Mouse (Mus musculus) small intestine, adult 2 months (tissue): ENCODE data around the gene Sema6c. TPM values are rescaled to one million over a fixed set of nuclear protein-coding genes. Genes with fewer than 3 reads are reported as not detected.

Experiments
- H3K27ac ChIP-seq: fragments of 200-500 bp; 2 replicates; pipeline ENCODE4 v1.5.1; 2012; ENCODE audit warnings: low read depth, low read length, control low read depth, inconsistent platforms; ENCODE audit not compliant: insufficient read depth
- H3K27me3 ChIP-seq: fragments of 200-500 bp; 2 replicates; pipeline ENCODE4 v1.6.1; 2012; ENCODE audit warnings: mild to moderate bottlenecking, moderate library complexity, low read length, inconsistent platforms; ENCODE audit not compliant: control insufficient read depth, insufficient read depth
- H3K36me3 ChIP-seq: fragments of 200-500 bp; 2 replicates; pipeline ENCODE4 v1.6.1; 2012; ENCODE audit warnings: mild to moderate bottlenecking, low read length, control low read depth, inconsistent platforms; ENCODE audit not compliant: control insufficient read depth, insufficient read depth
- H3K4me1 ChIP-seq: fragments of 200-500 bp; 2 replicates; pipeline ENCODE4 v1.6.1; 2012; ENCODE audit warnings: low read length, inconsistent platforms, mixed read lengths; ENCODE audit not compliant: control insufficient read depth, insufficient read depth, insufficient read length
- H3K4me3 ChIP-seq: fragments of 200-500 bp; 2 replicates; pipeline ENCODE4 v1.5.1; 2012; ENCODE audit warnings: low read depth, mild to moderate bottlenecking, control low read depth, inconsistent platforms, low read length, moderate library complexity
- CTCF ChIP-seq: fragments of 200-500 bp; IDR thresholded peaks from 2 replicates; pipeline ENCODE4 v1.5.1; 2012; ENCODE audit warnings: low read depth, mild to moderate bottlenecking, control low read depth, inconsistent platforms, low read length, moderate library complexity, mixed read lengths; ENCODE audit not compliant: insufficient replicate concordance, insufficient read length; ENCODE audit errors: extremely low read depth
- POLR2A ChIP-seq: fragments of 200-500 bp; IDR thresholded peaks from 2 replicates; pipeline ENCODE4 v1.6.1; 2012; ENCODE audit warnings: low read depth, mild to moderate bottlenecking, control low read depth, inconsistent platforms, low read length, moderate library complexity
- WGBS: fragments of 180-500 bp; shearing (Covaris S2); methylation state at CpG from one replicate; pipeline ENCODE4 v1.1.7; 2018; 5-methylcytosine and 5-hydroxymethylcytosine counted together
- polyA plus RNA-seq: library from polyadenylated mRNA; depleted of rRNA; stranded (reverse); fragments of >200 nt; gene quantifications from 2 replicates; pipeline ENCODE4 v1.2.3, GENCODE M21; 2012

Sema6c gene
- polyA plus RNA-seq, 1 experiment, result 4.6 TPM

GRCm38 (mm10) chr3:95141952-95142616 is 18.2 kb upstream of the Sema6c start, which contains the start of gene Tnfaip8l2:
Gene Tnfaip8l2 (minus strand): TSS chr3:95142360.
- Histone ChIP-seq H3K4me3 (peak within 1 kb of the TSS; percentile 50), H3K27ac (peak within 1 kb of the TSS; percentile 74), H3K4me1 (peaks cover 4% of the 10 kb centered on the region), H3K27me3 (no peaks in the 10 kb centered on the region), H3K36me3 (peaks cover 17% of the 10 kb centered on the region)
- WGBS, result 65% methylated on average over 10 of the region's 10 CpGs
- peak; percentile 58; the same call in 1 of the 2 replicates for TF ChIP-seq POLR2A
- TF ChIP-seq CTCF, result no peak

GRCm38 (mm10) chr3:95142617-95143011 is 17.6 kb upstream of the Sema6c start:
- Histone ChIP-seq H3K27me3 (no peaks in the 10 kb centered on the region), H3K4me3 (no peak overlapping the region), H3K36me3 (peaks cover 17% of the 10 kb centered on the region), H3K4me1 (peaks cover 4% of the 10 kb centered on the region), H3K27ac (peak overlapping the region; percentile 74)
- 7% methylated on average over 5 of the region's 5 CpGs for WGBS
- TF ChIP-seq CTCF, result peak; percentile 92; the same call in 1 of the 2 replicates
- TF ChIP-seq POLR2A, result no peak

GRCm38 (mm10) chr3:95147924-95148323 is 12.3 kb upstream of the Sema6c start:
- no peak for TF ChIP-seq POLR2A
- no peak for TF ChIP-seq CTCF
- Histone ChIP-seq H3K4me1 (no peaks in the 10 kb centered on the region), H3K4me3 (no peak overlapping the region), H3K27ac (no peak overlapping the region), H3K36me3 (no peaks in the 10 kb centered on the region), H3K27me3 (no peaks in the 10 kb centered on the region)
- 78% methylated on average over 3 of the region's 3 CpGs for WGBS

- Histone ChIP-seq H3K4me1 (no peaks in the 10 kb centered on the region), H3K27ac (no peak overlapping the region), H3K4me3 (no peak overlapping the region), H3K27me3 (no peaks in the 10 kb centered on the region), H3K36me3 (no peaks in the 10 kb centered on the region)
- TF ChIP-seq POLR2A, result no peak
- peak; percentile 40; the same call in 1 of the 2 replicates for TF ChIP-seq CTCF
- WGBS, result 42% methylated on average over 4 of the region's 4 CpGs
Observed at GRCm38 (mm10) chr3:95153874-95154273, 6.4 kb upstream of the Sema6c start.

- peaks cover 13% of the 10 kb centered on the region for H3K4me1 ChIP-seq
- no peak overlapping the region for H3K27ac ChIP-seq
- TF ChIP-seq CTCF (no peak), POLR2A (no peak)
- no peaks in the 10 kb centered on the region for H3K36me3 ChIP-seq
- peaks cover 10% of the 10 kb centered on the region for H3K27me3 ChIP-seq
- peak overlapping the region; percentile 80 for H3K4me3 ChIP-seq
- WGBS, result 28% methylated on average over 8 of the region's 8 CpGs
Observed at GRCm38 (mm10) chr3:95159511-95159986, 708 bp upstream of the Sema6c start.

- TF ChIP-seq CTCF, result no peak
- no peak for TF ChIP-seq POLR2A
- WGBS, result 8% methylated on average over 30 of the region's 30 CpGs
- Histone ChIP-seq H3K4me3 (peak overlapping the region; percentile 80), H3K36me3 (no peaks in the 10 kb centered on the region), H3K27me3 (peaks cover 10% of the 10 kb centered on the region), H3K4me1 (peaks cover 13% of the 10 kb centered on the region), H3K27ac (no peak overlapping the region)
Observed at GRCm38 (mm10) chr3:95161041-95161551, 839 bp downstream of the Sema6c start.

- Histone ChIP-seq H3K36me3 (no peaks in the 10 kb centered on the region), H3K4me3 (no peak overlapping the region), H3K4me1 (peaks cover 13% of the 10 kb centered on the region), H3K27me3 (peaks cover 10% of the 10 kb centered on the region), H3K27ac (no peak overlapping the region)
- WGBS, result 33% methylated on average over 9 of the region's 9 CpGs
- TF ChIP-seq POLR2A, result no peak
- TF ChIP-seq CTCF, result no peak
Observed at GRCm38 (mm10) chr3:95161618-95162344, 1.5 kb downstream of the Sema6c start.
